Mouse (Mus musculus) forebrain, embryonic 14.5 days (tissue): ENCODE measurements around the gene Kcnq2. TPM values are rescaled to one million over a fixed set of nuclear protein-coding genes. Genes with fewer than 3 reads are reported as not detected.

Experiments
- ATAC-seq: fragments of 200-750 bp; cut with Nextera tagmentation; 2 replicates; pipeline ENCODE4 v1.8.0; 2017; ENCODE audit warnings: mild to moderate bottlenecking, moderate library complexity
- DNase-seq: peaks from one replicate; pipeline ENCODE4 v3.0.0-alpha.2; 2015; ENCODE audit warnings: low spot score
- H3K27ac ChIP-seq: fragments of 300-500 bp; sonication (generic); 2 replicates; pipeline ENCODE4 v1.5.1; 2014; ENCODE audit warnings: low read depth, mild to moderate bottlenecking, control low read depth, low read length, moderate library complexity
- H3K27me3 ChIP-seq: fragments of 300-500 bp; sonication (generic); replicated peaks from 2 replicates; pipeline ENCODE4 v1.6.1; 2014; ENCODE audit warnings: low read length, control low read depth, mixed read lengths; ENCODE audit not compliant: control insufficient read depth, insufficient read depth
- H3K36me3 ChIP-seq: fragments of 300-500 bp; sonication (generic); 2 replicates; pipeline ENCODE4 v1.6.1; 2014; ENCODE audit warnings: low read length, control low read depth; ENCODE audit not compliant: control insufficient read depth, insufficient read depth
- H3K4me1 ChIP-seq: fragments of 300-500 bp; sonication (generic); 2 replicates; pipeline ENCODE4 v1.6.1; 2014; ENCODE audit warnings: antibody characterized with exemption, low read length, control low read depth; ENCODE audit not compliant: control insufficient read depth, insufficient read depth
- H3K4me2 ChIP-seq: fragments of 300-500 bp; sonication (generic); 2 replicates; pipeline ENCODE4 v1.6.1; 2014; ENCODE audit warnings: mild to moderate bottlenecking, control low read depth, low read length
- H3K4me3 ChIP-seq: fragments of 300-500 bp; sonication (generic); 2 replicates; pipeline ENCODE4 v1.5.1; 2014; ENCODE audit warnings: low read depth, low read length, control low read depth
- H3K9ac ChIP-seq: fragments of 300-500 bp; sonication (generic); 2 replicates; pipeline ENCODE4 v1.6.1; 2014; ENCODE audit warnings: mild to moderate bottlenecking, low read length, control low read depth, moderate library complexity
- H3K9me3 ChIP-seq: fragments of 300-500 bp; sonication (generic); replicated peaks from 2 replicates; pipeline ENCODE4 v1.6.1; 2016; ENCODE audit warnings: low read length, control low read depth, mixed read lengths; ENCODE audit not compliant: control insufficient read depth
- WGBS: fragments of 180-500 bp; shearing (Covaris S2); extraction: QIAGEN DNeasy Blood & Tissue Kit; methylation state at CpG from one replicate; pipeline ENCODE4 v1.1.7; 2014; 5-methylcytosine and 5-hydroxymethylcytosine counted together
- polyA plus RNA-seq: library from polyadenylated mRNA; unstranded; fragments of >200 nt; fragmentation: Nextera tagmentation; extraction: Ambion mirVana; gene quantifications from 2 replicates; pipeline ENCODE4 v1.2.1, GENCODE M21; 2014

Kcnq2 gene
- polyA plus RNA-seq, 1 experiment from 2014 or later = 22.8 TPM

DNA sequence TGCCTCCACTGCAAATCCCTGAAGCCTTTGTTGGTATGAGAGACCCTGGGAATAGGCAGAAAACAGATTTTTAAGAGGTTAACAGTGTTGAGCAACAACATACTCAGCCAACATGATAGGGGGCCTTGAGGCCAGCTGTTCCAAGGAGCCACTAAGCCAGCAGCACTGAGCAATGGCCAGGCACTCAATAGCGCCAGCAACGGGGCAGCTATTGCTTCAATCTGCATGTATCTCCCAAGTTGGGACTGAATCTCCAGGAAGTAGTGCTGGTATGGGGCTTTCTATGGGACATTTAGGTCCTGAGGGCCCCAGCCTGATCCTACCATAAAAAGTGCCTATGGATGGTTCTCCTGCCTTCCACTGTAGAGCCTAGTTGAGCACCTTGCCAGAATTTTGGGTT is 23.4 kb upstream of the Kcnq2 start:
- H3K9ac ChIP-seq = no peak overlapping the region
- 0 out of 2 replicates have a peak, but pooled peaks cover 3% of the 10 kb centered on the region for H3K27me3 ChIP-seq
- DNase-seq (no peak), ATAC-seq (no peak)
- no peak overlapping the region for H3K4me3 ChIP-seq
- no peaks in the 10 kb centered on the region for H3K9me3 ChIP-seq
- no peak overlapping the region for H3K4me2 ChIP-seq
- H3K36me3 ChIP-seq = no peaks in the 10 kb centered on the region
- H3K27ac ChIP-seq = no peak overlapping the region
- H3K4me1 ChIP-seq = peaks cover 13% of the 10 kb centered on the region
- 93% methylated on average over 2 of the region's 2 CpGs for WGBS

DNA sequence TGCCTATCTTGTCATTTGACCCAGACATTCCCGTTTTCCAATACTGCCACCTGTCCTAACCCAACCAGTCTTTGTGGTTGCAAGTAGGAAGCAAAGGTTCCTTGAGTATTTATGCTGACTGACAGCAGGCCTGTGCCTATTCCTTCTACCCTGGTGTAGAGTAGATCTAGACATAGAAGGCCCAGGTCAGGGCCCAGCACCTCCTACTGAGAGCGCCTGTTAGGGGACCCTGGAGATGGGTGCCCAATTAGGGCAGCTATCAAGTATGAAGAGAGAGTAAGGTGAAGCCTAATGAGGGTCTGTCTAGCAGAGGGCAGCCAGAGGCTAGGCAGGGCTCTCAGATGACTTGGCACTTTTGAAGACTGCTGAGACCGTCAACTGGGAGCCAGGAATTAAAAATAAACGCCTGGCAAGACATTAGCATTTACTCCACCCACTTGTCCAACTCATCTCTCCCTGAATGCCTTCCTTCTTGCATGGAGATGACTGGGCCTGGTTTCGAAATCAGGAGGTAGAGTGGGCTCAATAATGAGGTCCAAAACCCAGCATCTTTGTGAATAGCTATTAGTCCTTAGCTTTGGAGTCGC is 22.7 kb upstream of the Kcnq2 start:
- Histone ChIP-seq H3K27me3 (0 out of 2 replicates have a peak, but pooled peaks cover 3% of the 10 kb centered on the region), H3K4me1 (peaks cover 13% of the 10 kb centered on the region), H3K9ac (no peak overlapping the region), H3K4me3 (no peak overlapping the region), H3K4me2 (no peak overlapping the region), H3K36me3 (no peaks in the 10 kb centered on the region), H3K9me3 (no peaks in the 10 kb centered on the region), H3K27ac (no peak overlapping the region)
- 79% methylated on average over 6 of the region's 6 CpGs for WGBS
- DNase-seq (no peak), ATAC-seq (no peak)

GRCm38 (mm10) chr2:181157180-181157579 is 22.1 kb upstream of the Kcnq2 start:
- Histone ChIP-seq H3K36me3 (no peaks in the 10 kb centered on the region), H3K27me3 (0 out of 2 replicates have a peak, but pooled peaks cover 3% of the 10 kb centered on the region), H3K9me3 (no peaks in the 10 kb centered on the region), H3K27ac (peak overlapping the region; percentile 70), H3K4me2 (peak overlapping the region; percentile 68), H3K4me1 (peaks cover 13% of the 10 kb centered on the region), H3K4me3 (peak overlapping the region; percentile 45), H3K9ac (peak overlapping the region; percentile 72)
- ATAC-seq (no peak), DNase-seq (no peak)
- 82% methylated on average over 4 of the region's 4 CpGs for WGBS

- H3K9me3 ChIP-seq = no peaks in the 10 kb centered on the region
- peak within 1 kb of the TSS; percentile 70 for H3K27ac ChIP-seq
- peak within 1 kb of the TSS; percentile 72 for H3K9ac ChIP-seq
- no peaks in the 10 kb centered on the region for H3K36me3 ChIP-seq
- DNase-seq = peak; percentile 72
- ATAC-seq = peak; percentile 70
- H3K4me2 ChIP-seq = peak within 1 kb of the TSS; percentile 68
- WGBS = 3% methylated on average over 55 of the region's 55 CpGs
- H3K4me3 ChIP-seq = peak within 1 kb of the TSS; percentile 45
- peaks cover 13% of the 10 kb centered on the region for H3K4me1 ChIP-seq
- H3K27me3 ChIP-seq = 0 out of 2 replicates have a peak, but pooled peaks cover 3% of the 10 kb centered on the region
Measured at GRCm38 (mm10) chr2:181156248-181157121, 21.4 kb upstream of the Kcnq2 start, which contains the start of gene Eef1a2. TSS of gene Eef1a2 (minus strand) at chr2:181157014.

- WGBS = 57% methylated on average over 4 of the region's 4 CpGs
- Histone ChIP-seq H3K27ac (no peak overlapping the region), H3K4me1 (peaks cover 13% of the 10 kb centered on the region), H3K27me3 (0 out of 2 replicates have a peak, but pooled peaks cover 3% of the 10 kb centered on the region), H3K9me3 (no peaks in the 10 kb centered on the region), H3K36me3 (no peaks in the 10 kb centered on the region), H3K4me3 (peak overlapping the region; percentile 45), H3K9ac (peak overlapping the region; percentile 72), H3K4me2 (peak overlapping the region; percentile 68)
- DNase-seq (no peak), ATAC-seq (no peak)
Measured at GRCm38 (mm10) chr2:181155801-181156200, 20.7 kb upstream of the Kcnq2 start.

GRCm38 (mm10) chr2:181154831-181155415 is 19.8 kb upstream of the Kcnq2 start:
- Histone ChIP-seq H3K4me3 (no peak overlapping the region), H3K27me3 (0 out of 2 replicates have a peak, but pooled peaks cover 3% of the 10 kb centered on the region), H3K9ac (no peak overlapping the region), H3K4me1 (peaks cover 11% of the 10 kb centered on the region), H3K36me3 (no peaks in the 10 kb centered on the region), H3K9me3 (no peaks in the 10 kb centered on the region), H3K27ac (no peak overlapping the region), H3K4me2 (0 out of 2 replicates have a peak overlapping the region, but pooled peaks have one; percentile 9)
- WGBS = 85% methylated on average over 8 of the region's 8 CpGs
- DNase-seq (no peak), ATAC-seq (no peak)

DNA sequence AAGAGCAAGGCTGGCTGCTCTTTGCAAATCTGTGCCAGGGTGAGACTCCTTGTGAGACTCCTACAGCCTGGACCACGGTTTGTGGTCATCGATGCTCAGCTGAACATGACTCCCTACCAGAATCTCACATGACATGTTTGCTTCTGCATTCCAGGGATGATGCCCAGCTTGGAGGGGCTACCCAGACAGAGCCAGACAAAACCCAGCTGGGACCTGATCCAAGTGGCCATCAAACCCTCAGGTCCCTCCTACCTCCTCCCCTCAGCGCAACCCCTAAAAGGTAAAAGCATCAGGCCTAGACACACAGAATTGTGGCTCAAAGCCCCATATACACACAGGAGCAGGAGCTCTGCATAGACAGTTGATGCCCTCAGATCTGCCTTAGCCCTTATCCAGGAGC is 19.3 kb upstream of the Kcnq2 start:
- ATAC-seq (no peak), DNase-seq (no peak)
- Histone ChIP-seq H3K27me3 (0 out of 2 replicates have a peak, but pooled peaks cover 3% of the 10 kb centered on the region), H3K4me2 (no peak overlapping the region), H3K36me3 (no peaks in the 10 kb centered on the region), H3K27ac (no peak overlapping the region), H3K9ac (no peak overlapping the region), H3K9me3 (no peaks in the 10 kb centered on the region), H3K4me3 (no peak overlapping the region), H3K4me1 (peaks cover 6% of the 10 kb centered on the region)
- WGBS = 92% methylated on average over 3 of the region's 3 CpGs

GRCm38 (mm10) chr2:181153837-181154236 is 18.7 kb upstream of the Kcnq2 start:
- no peak overlapping the region for H3K4me3 ChIP-seq
- H3K27ac ChIP-seq = no peak overlapping the region
- 0 out of 2 replicates have a peak, but pooled peaks cover 3% of the 10 kb centered on the region for H3K27me3 ChIP-seq
- ATAC-seq (no peak), DNase-seq (no peak)
- no peaks in the 10 kb centered on the region for H3K36me3 ChIP-seq
- no peak overlapping the region for H3K4me2 ChIP-seq
- 0% methylated on average over 1 of the region's 1 CpGs for WGBS
- H3K9ac ChIP-seq = no peak overlapping the region
- H3K4me1 ChIP-seq = peaks cover 3% of the 10 kb centered on the region; the same call in 1 of the 2 replicates
- H3K9me3 ChIP-seq = no peaks in the 10 kb centered on the region
